Mouse (Mus musculus): ENCODE results near the gene Aaas. TPM values are rescaled to one million over a fixed set of nuclear protein-coding genes. Genes with fewer than 3 reads are reported as not detected.

Aaas gene
- polyA plus RNA-seq, 1 experiment from 2014 or later, result 30.6 TPM

- Histone ChIP-seq H3K4me3 (replicated peaks; ENCODE audit: low read depth, low read length) (peak overlapping the region; percentile 24; the same call in 1 of the 2 replicates), H3K36me3 (ENCODE audit: control insufficient read depth, insufficient read depth, low read length) (no peaks in the 10 kb centered on the region), H3K27me3 (ENCODE audit: control insufficient read depth, insufficient read depth, low read length) (peaks cover 5% of the 10 kb centered on the region; the same call in 1 of the 2 replicates), H3K27ac (replicated peaks; ENCODE audit: low read depth, low read length) (no peak overlapping the region), H3K9me3 (ENCODE audit: control insufficient read depth, low read length) (no peaks in the 10 kb centered on the region), H3K9ac (replicated peaks; ENCODE audit: low read length) (no peak overlapping the region), H3K4me1 (ENCODE audit: control insufficient read depth, insufficient read depth, low read length) (0 out of 2 replicates have a peak, but pooled peaks cover 5% of the 10 kb centered on the region), H3K4me2 (ENCODE audit: low read length) (peak overlapping the region; percentile 43)
- DNase-seq (no peak), ATAC-seq (ENCODE audit: low FRiP score, low TSS enrichment) (no peak)
- WGBS, result 6% methylated on average over 7 of the region's 7 CpGs
Observed at GRCm38 (mm10) chr15:102366238-102366637, 15.7 kb upstream of the Aaas start.

GRCm38 (mm10) chr15:102364678-102365077, 14.1 kb upstream of the Aaas start:
- DNase-seq (no peak), ATAC-seq (ENCODE audit: low FRiP score, low TSS enrichment) (no peak)
- H3K4me1 ChIP-seq (ENCODE audit: control insufficient read depth, insufficient read depth, low read length), result 0 out of 2 replicates have a peak, but pooled peaks cover 5% of the 10 kb centered on the region
- H3K36me3 ChIP-seq (ENCODE audit: control insufficient read depth, insufficient read depth, low read length), result no peaks in the 10 kb centered on the region
- H3K27ac ChIP-seq (replicated peaks; ENCODE audit: low read depth, low read length), result no peak overlapping the region
- no peaks in the 10 kb centered on the region; the same call in 1 of the 2 replicates for H3K27me3 ChIP-seq (ENCODE audit: control insufficient read depth, insufficient read depth, low read length)
- H3K9me3 ChIP-seq (ENCODE audit: control insufficient read depth, low read length), result no peaks in the 10 kb centered on the region
- no peak overlapping the region for H3K4me2 ChIP-seq (ENCODE audit: low read length)
- 93% methylated on average over 1 of the region's 1 CpGs for WGBS
- no peak overlapping the region for H3K9ac ChIP-seq (replicated peaks; ENCODE audit: low read length)
- no peak overlapping the region for H3K4me3 ChIP-seq (replicated peaks; ENCODE audit: low read depth, low read length)

- ATAC-seq (ENCODE audit: low FRiP score, low TSS enrichment) (no peak), DNase-seq (no peak)
- peak overlapping the region; percentile 10; the same call in 1 of the 2 replicates for H3K4me2 ChIP-seq (ENCODE audit: low read length)
- H3K27ac ChIP-seq (replicated peaks; ENCODE audit: low read depth, low read length), result no peak overlapping the region
- H3K27me3 ChIP-seq (ENCODE audit: control insufficient read depth, insufficient read depth, low read length), result peaks cover 18% of the 10 kb centered on the region
- H3K9me3 ChIP-seq (ENCODE audit: control insufficient read depth, low read length), result no peaks in the 10 kb centered on the region
- no peaks in the 10 kb centered on the region for H3K36me3 ChIP-seq (ENCODE audit: control insufficient read depth, insufficient read depth, low read length)
- WGBS, result 10% methylated on average over 14 of the region's 14 CpGs
- H3K9ac ChIP-seq (replicated peaks; ENCODE audit: low read length), result no peak overlapping the region
- no peak overlapping the region for H3K4me3 ChIP-seq (replicated peaks; ENCODE audit: low read depth, low read length)
- H3K4me1 ChIP-seq (ENCODE audit: control insufficient read depth, insufficient read depth, low read length), result peaks cover 14% of the 10 kb centered on the region; the same call in 1 of the 2 replicates
Observed at GRCm38 (mm10) chr15:102362648-102363047, 12.1 kb upstream of the Aaas start.

GRCm38 (mm10) chr15:102358834-102359233, 8.3 kb upstream of the Aaas start:
- Histone ChIP-seq H3K9ac (replicated peaks; ENCODE audit: low read length) (no peak overlapping the region), H3K27ac (replicated peaks; ENCODE audit: low read depth, low read length) (no peak overlapping the region), H3K27me3 (ENCODE audit: control insufficient read depth, insufficient read depth, low read length) (peaks cover 37% of the 10 kb centered on the region), H3K36me3 (ENCODE audit: control insufficient read depth, insufficient read depth, low read length) (no peaks in the 10 kb centered on the region), H3K4me3 (replicated peaks; ENCODE audit: low read depth, low read length) (no peak overlapping the region), H3K4me2 (ENCODE audit: low read length) (no peak overlapping the region), H3K9me3 (ENCODE audit: control insufficient read depth, low read length) (no peaks in the 10 kb centered on the region), H3K4me1 (ENCODE audit: control insufficient read depth, insufficient read depth, low read length) (peaks cover 17% of the 10 kb centered on the region; the same call in 1 of the 2 replicates)
- no peak for DNase-seq
- ATAC-seq (ENCODE audit: low FRiP score, low TSS enrichment), result no peak
- 19% methylated on average over 5 of the region's 5 CpGs for WGBS

- peak; percentile 46 for DNase-seq
- 4% methylated on average over 25 of the region's 25 CpGs for WGBS
- H3K9ac ChIP-seq (replicated peaks; ENCODE audit: low read length), result 0 out of 2 replicates have a peak overlapping the region, but pooled peaks have one; percentile 26
Observed at GRCm38 (mm10) chr15:102358126-102358525, 7.6 kb upstream of the Aaas start.

GRCm38 (mm10) chr15:102356501-102357325, 6.1 kb upstream of the Aaas start:
- Histone ChIP-seq H3K9me3 (ENCODE audit: control insufficient read depth, low read length) (no peaks in the 10 kb centered on the region), H3K27me3 (ENCODE audit: control insufficient read depth, insufficient read depth, low read length) (peaks cover 37% of the 10 kb centered on the region), H3K4me1 (ENCODE audit: control insufficient read depth, insufficient read depth, low read length) (peaks cover 17% of the 10 kb centered on the region; the same call in 1 of the 2 replicates), H3K4me3 (replicated peaks; ENCODE audit: low read depth, low read length) (peak overlapping the region; percentile 40; the same call in 1 of the 2 replicates), H3K9ac (replicated peaks; ENCODE audit: low read length) (peak overlapping the region; percentile 48; the same call in 1 of the 2 replicates), H3K36me3 (ENCODE audit: control insufficient read depth, insufficient read depth, low read length) (no peaks in the 10 kb centered on the region), H3K27ac (replicated peaks; ENCODE audit: low read depth, low read length) (no peak overlapping the region), H3K4me2 (ENCODE audit: low read length) (peak overlapping the region; percentile 95)
- 22% methylated on average over 16 of the region's 16 CpGs for WGBS
- DNase-seq (no peak), ATAC-seq (ENCODE audit: low FRiP score, low TSS enrichment) (no peak)

More at GRCm38 (mm10) chr15:102358126-102358525, 7.6 kb upstream of the Aaas start:
- peaks cover 17% of the 10 kb centered on the region; the same call in 1 of the 2 replicates for H3K4me1 ChIP-seq (ENCODE audit: control insufficient read depth, insufficient read depth, low read length)
- no peak overlapping the region for H3K27ac ChIP-seq (replicated peaks; ENCODE audit: low read depth, low read length)
- no peak for ATAC-seq (ENCODE audit: low FRiP score, low TSS enrichment)
- H3K36me3 ChIP-seq (ENCODE audit: control insufficient read depth, insufficient read depth, low read length), result no peaks in the 10 kb centered on the region
- H3K9me3 ChIP-seq (ENCODE audit: control insufficient read depth, low read length), result no peaks in the 10 kb centered on the region
- H3K4me3 ChIP-seq (replicated peaks; ENCODE audit: low read depth, low read length), result peak overlapping the region; percentile 10; the same call in 1 of the 2 replicates
- peaks cover 37% of the 10 kb centered on the region for H3K27me3 ChIP-seq (ENCODE audit: control insufficient read depth, insufficient read depth, low read length)
- peak overlapping the region; percentile 41 for H3K4me2 ChIP-seq (ENCODE audit: low read length)

GRCm38 (mm10) chr15:102355871-102356441, 5.4 kb upstream of the Aaas start:
- peak overlapping the region; percentile 95 for H3K4me2 ChIP-seq (ENCODE audit: low read length)
- H3K36me3 ChIP-seq (ENCODE audit: control insufficient read depth, insufficient read depth, low read length), result no peaks in the 10 kb centered on the region
- H3K4me3 ChIP-seq (replicated peaks; ENCODE audit: low read depth, low read length), result peak overlapping the region; percentile 40
- peak overlapping the region; percentile 48 for H3K9ac ChIP-seq (replicated peaks; ENCODE audit: low read length)
- peak overlapping the region; percentile 68 for H3K27ac ChIP-seq (replicated peaks; ENCODE audit: low read depth, low read length)
- H3K27me3 ChIP-seq (ENCODE audit: control insufficient read depth, insufficient read depth, low read length), result peaks cover 37% of the 10 kb centered on the region
- H3K9me3 ChIP-seq (ENCODE audit: control insufficient read depth, low read length), result no peaks in the 10 kb centered on the region
- DNase-seq, result peak; percentile 64
- peak; percentile 53; the same call in 1 of the 2 replicates for ATAC-seq (ENCODE audit: low FRiP score, low TSS enrichment)
- under 1% methylated on average over 38 of the region's 38 CpGs for WGBS
- peaks cover 20% of the 10 kb centered on the region for H3K4me1 ChIP-seq (ENCODE audit: control insufficient read depth, insufficient read depth, low read length)

- peak overlapping the region; percentile 68 for H3K27ac ChIP-seq (replicated peaks; ENCODE audit: low read depth, low read length)
- peak overlapping the region; percentile 40 for H3K4me3 ChIP-seq (replicated peaks; ENCODE audit: low read depth, low read length)
- H3K9me3 ChIP-seq (ENCODE audit: control insufficient read depth, low read length), result no peaks in the 10 kb centered on the region
- H3K4me2 ChIP-seq (ENCODE audit: low read length), result peak overlapping the region; percentile 95
- peak overlapping the region; percentile 48 for H3K9ac ChIP-seq (replicated peaks; ENCODE audit: low read length)
- no peaks in the 10 kb centered on the region for H3K36me3 ChIP-seq (ENCODE audit: control insufficient read depth, insufficient read depth, low read length)
- peaks cover 37% of the 10 kb centered on the region for H3K27me3 ChIP-seq (ENCODE audit: control insufficient read depth, insufficient read depth, low read length)
- WGBS, result under 1% methylated on average over 48 of the region's 49 CpGs
- peaks cover 20% of the 10 kb centered on the region for H3K4me1 ChIP-seq (ENCODE audit: control insufficient read depth, insufficient read depth, low read length)
- ATAC-seq (ENCODE audit: low FRiP score, low TSS enrichment), result peak; percentile 66; the same call in 1 of the 2 replicates
- peak; percentile 77 for DNase-seq
Observed at GRCm38 (mm10) chr15:102355134-102355870, 4.7 kb upstream of the Aaas start.
